Mouse (Mus musculus) common myeloid progenitor, adult 5-6 weeks (primary cell): ENCODE measurements around the gene A930033H14Rik. TPM values are rescaled to one million over a fixed set of nuclear protein-coding genes. Genes with fewer than 3 reads are reported as not detected.

Experiments
- ATAC-seq: replicated peaks from 2 replicates; pipeline ENCODE4 v1.8.0; 2016; ENCODE audit warnings: low read depth, mild to moderate bottlenecking, moderate TSS enrichment, inconsistent platforms; ENCODE audit not compliant: poor library complexity, severe bottlenecking
- total RNA-seq: library from RNA; stranded (forward); fragments of 200-1000, 187-1606 nt; gene quantifications from 2 replicates; pipeline ENCODE4 v1.2.3, GENCODE M21; 2017

The A930033H14Rik gene
- total RNA-seq, 1 experiment from 2014 or later: 1.3 TPM

DNA sequence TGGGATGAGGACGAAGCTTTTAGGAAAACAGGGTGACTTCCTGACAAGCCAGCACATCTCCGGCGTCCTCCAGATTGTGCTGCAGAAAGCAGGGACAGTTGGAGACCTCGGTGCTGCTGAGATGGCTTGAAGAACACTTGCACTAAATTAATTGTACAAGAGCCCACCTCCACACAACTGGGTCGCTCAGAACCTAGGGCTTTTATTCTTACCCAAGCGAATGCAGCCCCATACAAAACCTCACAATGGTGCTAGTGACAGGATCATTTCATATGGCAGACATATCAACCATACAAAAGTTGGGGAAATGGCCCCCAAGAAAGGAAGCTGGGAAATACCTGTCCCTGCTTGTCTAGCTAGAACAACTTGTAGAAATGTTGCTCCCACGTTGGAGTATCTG is 5.4 kb downstream of the A930033H14Rik start:
- no peak for ATAC-seq

DNA sequence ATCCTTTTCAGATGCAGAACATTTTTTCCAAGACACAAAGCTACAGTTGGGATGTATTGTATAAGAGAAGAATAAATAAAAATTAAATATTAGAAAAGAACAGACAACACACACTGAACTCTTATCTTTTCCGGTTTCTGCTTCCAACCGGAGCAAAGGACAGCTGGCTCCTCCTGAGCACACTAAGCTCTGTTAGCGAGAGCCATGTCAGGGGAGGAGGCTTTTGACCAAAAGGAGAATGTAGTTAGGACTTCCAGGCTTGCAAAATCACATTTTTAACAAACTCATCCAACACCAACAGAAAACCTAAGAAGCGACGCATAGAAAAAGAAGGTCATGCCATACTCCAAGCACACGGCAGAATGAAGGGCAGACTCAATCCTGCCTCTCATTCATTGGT is 6.8 kb downstream of the A930033H14Rik start:
- no peak for ATAC-seq

DNA sequence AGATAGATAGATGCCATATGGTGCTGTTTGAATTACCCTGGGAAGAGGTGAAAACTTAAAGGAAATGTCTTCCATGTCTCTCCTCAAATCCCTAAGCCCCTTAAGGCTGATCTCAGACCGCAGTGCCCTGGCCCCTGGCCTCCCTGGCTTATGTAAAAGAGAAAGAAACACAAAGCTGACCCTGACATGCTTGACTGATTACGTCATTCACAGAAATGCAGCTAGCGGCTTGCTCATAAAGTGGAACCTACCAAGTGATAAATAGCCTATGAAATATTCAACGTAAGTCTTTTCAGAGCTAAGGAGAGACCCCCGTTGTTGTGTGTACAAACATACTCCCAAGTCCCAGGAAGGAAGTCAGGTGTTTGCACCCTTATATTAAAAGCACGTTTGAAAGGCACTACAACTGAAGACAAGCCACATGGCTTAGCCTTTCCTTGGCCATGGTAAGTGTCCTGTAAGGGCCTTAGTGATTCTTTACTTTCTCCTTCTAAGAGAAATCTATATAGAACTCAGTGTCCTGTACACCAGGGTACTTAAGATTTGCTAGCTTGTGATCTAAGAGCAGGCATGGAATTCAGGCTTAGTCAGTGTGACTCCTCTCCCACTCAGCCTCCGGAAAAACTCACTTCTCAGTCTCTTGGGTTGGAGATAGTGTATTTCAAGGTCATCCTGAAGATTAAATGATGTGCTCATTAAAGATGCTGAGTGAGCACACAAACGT is 8.1 kb downstream of the A930033H14Rik start:
- ATAC-seq: no peak

DNA sequence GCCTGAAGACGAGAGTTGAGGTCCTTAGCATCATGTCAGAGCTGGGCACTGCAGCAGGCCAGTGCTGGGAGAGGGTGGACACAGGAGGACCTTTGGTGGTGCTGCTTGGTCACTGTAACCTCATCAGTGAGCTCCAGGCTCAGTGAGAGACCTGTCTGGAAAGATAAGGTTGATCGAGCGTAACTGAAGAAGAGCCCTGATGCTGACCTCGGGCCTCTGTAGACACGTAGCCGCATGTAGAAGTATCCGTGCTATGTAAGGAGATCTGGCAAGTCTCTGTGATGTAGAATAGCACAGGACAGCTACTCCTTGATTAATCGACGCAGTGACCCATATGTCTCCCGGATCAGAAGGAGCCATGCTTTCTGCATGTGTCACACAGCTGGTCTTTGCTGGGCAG is 19.2 kb downstream of the A930033H14Rik start:
- no peak for ATAC-seq

DNA sequence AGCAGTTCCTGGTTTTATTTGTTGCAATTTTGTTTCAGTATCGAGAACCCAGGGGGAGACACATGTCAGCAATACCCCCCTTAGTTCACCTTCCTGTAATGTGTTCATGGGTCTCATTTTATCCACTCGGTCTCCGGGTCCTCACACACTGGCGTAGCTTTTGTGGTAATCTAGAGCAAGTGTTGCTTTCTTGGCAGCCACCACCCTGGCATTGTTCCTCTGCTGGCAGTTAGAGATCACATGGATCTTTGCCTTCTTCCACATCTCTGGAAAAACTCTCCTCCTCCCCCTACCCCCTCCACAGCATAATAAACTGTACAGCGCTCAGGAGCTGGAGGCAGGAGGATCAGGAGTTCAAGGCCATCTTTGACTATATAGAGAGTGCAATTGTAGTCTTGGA is 20.6 kb downstream of the A930033H14Rik start:
- no peak for ATAC-seq

DNA sequence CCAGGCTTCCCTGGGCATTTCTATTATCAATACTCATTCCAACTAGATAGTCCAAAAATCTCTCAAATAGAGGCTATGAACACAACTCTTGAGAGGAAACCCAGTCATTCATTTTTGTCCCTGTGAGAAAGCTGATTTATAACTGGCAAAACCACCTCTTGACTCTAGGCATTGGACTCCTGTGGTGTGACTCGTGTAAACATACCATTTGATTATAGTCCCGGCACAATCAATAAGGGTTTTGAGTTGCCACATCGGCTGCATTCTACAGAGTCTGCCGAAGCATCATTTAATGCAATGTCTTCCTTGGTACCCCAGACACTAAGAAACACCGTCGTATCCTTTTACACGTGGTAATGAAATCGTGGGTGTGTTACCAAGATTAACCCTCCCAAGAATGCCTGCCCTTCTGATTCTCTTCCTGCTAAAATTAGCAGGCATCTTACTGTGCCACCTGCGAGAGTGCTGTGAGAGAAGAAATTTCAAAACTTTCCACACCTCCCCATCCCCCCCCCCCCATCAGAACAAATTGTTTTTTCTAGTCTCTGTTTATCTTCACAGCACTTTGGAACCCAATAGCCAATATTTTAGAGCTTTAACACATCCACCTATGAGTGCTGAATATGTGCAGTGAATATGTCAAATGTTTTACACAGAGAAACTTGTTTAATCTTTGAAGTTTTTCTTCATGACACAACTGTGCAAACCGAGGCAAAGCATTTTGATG is 22.3 kb downstream of the A930033H14Rik start:
- ATAC-seq: no peak

DNA sequence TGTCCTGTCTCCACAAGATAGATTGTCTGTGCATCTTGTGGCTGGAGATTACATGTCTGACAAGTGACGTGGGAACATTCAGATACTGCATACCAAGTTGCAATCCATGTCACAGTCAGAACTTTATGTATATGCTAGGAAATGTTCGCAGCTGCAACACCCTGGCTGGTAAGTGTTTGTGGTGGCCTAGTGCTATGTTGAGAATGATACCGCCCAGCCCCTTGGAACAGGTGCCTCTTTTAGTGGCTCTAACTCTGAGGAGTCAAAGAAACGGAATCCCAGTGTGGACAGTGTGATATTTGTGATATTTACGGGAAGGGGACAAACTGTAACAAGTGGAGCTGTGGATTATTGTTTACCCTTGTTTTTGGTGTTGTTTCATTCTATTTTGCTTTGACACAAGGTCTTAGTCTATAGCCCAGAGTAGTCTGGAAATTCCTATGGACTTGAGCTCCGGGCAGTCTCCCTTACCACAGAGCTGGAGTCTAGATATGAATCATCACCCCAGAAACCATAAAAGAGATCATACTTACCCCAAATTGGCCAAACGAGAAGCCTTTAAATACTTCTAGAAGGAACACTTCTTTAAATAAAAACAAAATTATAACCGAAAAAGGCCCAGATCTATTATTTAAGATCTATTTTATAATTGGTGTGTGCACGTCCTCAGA is 25.0 kb downstream of the A930033H14Rik start:
- ATAC-seq: no peak

DNA sequence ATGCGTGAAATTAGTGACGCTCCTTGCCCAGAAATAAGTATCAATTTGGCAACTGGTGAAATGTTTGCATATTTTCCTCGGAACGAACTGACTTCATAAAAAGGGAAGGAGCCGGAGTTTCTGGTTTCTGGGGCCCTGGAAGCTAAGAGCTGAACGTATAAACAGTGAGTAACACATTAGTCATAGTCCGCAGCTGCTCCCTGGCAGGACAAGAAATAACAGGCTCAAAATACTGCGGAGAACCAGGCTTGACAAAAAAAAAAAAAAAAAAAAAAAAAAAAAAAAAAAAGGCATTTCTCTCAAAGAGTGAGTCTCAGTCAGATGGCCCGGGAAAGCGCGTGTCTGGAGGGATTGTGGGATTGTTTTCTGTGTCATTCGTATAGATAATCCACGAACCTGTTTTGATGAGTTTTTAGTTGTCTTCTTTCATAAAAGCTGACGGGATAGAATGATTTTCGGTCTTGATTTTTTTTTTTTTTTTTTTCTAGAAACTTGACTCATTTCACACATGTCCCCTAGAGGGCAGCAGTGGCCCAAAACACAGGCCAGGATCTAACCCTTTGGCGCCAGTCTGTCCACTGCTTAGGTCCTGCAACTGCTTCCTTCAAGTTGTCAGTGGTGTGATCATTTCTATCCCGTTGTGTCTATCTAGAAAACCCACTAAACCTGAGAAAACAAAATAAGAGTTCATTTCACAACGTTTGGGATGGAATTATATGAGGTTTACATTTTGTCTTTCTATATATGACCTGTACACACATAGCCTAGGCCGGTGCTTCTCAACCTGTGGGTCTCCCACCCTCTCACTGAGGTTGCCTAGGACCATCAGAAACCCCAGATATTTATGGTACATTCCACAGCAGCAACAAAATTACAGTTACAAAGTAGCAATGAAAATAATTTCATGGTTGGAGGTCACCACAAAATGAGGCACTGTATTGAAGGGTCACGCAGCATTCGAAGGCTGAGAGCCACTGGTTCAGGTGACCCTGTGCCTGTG is 26.7 kb downstream of the A930033H14Rik start:
- ATAC-seq: peak; percentile 93

DNA sequence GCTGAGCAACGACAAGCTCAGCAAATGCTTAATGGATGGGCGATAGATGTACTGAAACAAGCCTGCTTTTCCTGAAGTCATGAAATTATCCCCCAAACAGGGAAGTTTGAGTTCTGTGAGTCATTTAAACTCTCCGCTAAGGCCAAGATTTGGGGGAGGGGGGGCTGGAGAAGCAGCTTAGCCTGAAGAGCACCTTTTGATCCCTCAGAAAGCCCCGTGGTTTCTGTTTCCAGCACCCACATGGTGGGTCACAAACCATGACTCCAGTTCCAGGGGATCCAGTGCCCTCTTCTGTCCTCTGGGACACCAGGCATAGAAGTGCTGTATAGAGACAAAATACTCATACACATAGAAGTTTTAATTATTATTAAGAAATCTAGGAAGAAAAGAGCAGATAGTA is 27.5 kb downstream of the A930033H14Rik start:
- ATAC-seq: peak; percentile 6; the same call in 1 of the 2 replicates

DNA sequence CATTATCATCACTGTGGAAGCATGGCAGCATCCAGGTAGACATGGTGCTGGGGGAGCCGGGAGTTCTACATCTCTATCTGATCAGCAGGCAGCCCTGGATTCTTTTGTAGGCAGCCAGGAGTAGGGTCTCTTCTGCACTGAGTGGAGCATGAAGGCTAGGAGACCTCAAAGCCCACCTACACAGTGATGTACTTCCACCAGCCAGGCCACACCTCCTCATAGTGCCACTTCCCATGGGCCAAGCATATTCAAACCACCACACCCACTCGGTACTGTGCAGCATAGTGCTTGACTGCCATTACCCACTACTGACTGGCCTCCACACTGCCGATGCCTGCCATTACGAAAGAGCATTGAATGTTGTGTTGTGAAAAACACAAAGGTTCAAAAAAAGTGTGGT is 28.0 kb downstream of the A930033H14Rik start:
- no peak for ATAC-seq

DNA sequence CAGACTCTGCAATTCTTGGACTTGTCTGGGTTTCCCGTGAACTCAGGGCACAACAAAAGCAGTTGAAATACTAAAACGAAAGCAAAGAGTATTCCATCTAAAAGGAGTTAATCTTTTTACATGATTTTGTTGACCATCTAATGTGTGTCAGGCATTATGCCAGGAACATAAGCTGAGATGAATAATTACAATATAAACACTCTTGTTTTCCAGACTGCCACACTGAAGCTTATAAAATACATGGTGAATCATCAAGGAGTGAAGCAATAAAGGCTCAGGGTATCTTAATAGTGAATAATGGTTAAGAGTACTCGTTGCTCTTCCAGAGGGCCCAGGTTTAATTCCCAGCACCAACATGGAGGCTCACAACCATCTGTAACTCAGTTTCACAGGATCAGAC is 31.9 kb downstream of the A930033H14Rik start:
- no peak for ATAC-seq

DNA sequence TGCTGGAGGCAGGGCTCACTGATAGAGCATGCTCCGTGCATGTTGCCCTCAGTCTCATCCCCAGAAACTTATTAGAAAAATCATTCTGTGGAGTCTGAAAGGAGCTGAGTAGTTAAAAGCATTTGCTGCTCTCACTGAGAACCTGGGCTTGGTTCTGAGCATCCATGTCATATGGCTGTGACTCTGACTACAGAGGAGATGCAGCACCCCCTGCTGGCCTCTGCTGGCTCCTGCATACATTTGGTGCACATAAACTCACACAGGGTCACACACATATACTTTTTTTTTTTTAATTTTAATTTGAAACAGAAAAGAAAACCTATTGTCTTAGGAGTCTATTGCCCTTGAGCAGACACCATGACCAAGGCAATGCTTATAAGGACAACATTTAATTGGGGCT is 33.6 kb downstream of the A930033H14Rik start:
- ATAC-seq: no peak

DNA sequence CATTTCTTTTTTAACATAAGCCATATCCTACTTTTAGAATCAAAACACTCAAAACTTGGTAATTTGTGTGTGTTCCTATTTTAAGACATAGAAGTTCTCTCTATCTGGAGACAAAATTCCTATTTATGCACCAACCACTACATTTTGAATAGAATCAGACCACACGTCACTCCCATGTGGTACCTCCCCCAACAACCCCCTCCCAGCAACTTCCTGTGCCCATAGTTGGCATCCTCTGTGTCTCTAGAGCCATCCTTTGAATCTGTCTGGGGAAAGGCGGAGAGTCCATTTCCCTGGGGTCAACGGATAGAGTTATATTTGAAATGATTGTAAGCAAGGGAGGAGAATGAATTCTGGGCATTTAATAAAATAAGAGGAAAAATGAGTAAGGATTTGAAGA is 36.8 kb downstream of the A930033H14Rik start:
- ATAC-seq: no peak

DNA sequence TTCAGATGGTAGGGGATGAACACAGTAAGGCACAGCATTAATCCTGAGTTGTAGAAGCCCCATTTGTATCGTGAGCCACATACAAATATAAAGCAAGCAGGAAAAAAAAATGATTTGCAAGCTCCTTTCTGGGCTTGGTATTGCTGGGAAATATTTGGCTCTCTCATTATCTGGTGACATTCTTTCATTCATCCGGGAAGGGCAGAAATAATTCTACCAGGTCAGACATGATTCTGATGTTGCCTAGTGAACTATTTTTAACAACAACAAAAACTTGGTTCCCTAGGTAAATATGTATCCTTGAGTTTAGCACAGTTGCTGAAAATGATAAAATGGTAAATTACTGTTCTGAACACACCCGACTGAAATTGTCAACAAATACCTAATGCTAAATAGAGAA is 40.5 kb downstream of the A930033H14Rik start:
- no peak for ATAC-seq

DNA sequence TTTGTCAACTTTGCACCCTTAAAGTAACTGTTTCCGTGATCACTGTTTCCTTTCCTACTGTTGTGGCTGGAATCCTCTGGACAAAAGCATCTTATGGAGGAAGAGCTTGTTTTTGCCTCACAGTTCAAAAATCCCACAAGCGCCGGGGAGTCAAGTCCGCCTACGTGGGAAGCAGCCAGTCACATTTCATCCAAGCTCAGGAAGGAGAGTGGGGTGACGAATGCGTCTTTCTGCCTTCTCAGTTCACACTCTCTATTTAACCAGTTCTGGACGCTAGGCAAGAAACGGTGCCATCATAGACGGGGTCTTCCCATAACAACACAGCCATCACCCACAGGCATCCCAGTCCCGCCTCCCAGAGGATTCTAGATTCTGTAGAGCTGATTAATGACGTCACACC is 46.4 kb downstream of the A930033H14Rik start:
- no peak for ATAC-seq

DNA sequence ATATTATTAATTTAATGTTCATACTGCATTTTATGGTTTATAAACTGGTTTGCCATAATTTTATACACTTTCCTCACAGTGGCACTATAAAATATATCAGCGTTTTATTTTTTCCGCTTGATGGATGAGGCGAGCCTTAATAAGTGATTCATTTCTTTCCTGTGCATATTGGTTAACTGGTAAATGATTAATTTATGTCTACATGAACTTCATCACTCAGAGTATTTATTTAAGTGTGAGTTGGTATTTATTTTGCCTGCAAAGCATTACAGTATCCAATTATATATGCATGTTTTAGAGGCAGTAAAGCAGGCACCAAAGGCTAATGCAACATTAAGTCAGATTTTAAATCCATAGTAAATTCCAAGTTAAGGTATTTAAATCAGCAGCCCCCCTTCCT is 47.1 kb downstream of the A930033H14Rik start:
- no peak for ATAC-seq

DNA sequence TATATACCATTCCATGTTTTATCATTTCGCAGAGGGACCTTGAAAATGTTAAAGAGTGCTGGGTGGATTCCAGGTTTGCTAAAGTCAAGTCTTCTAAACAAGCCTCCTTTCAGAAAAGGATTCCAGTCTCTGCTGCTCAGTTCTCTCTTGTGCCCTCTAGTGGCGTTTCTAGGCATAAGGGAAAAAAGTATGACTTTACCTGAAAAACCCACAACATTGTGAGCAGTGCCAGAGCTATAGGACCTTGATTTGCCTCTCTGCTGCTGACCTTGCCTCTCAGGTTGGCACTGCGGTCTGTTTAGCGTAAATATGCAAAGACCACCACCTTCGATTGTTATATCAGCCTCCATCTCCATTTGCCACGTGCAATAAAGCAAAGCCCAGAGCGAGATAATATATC is 47.8 kb downstream of the A930033H14Rik start:
- ATAC-seq: peak; percentile 69; the same call in 1 of the 2 replicates

DNA sequence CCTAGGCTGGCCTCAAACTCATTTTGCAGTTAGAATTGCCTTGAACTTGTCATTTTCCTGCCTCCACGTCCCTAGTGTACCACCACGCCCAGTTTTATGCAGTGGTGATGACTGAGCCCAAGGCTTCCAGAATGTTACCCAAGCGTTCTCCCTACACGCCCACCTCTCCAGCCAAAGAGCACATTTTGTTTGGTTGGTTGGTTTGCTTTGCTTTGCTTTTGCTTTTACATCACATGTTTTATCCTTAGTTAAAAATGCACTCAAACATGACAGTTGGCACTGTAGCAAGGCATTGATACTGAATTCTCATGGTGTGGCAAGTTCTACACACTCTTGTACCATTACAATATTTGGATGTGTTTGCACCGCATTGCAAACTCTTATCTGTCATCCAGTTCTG is 49.7 kb downstream of the A930033H14Rik start:
- ATAC-seq: no peak

DNA sequence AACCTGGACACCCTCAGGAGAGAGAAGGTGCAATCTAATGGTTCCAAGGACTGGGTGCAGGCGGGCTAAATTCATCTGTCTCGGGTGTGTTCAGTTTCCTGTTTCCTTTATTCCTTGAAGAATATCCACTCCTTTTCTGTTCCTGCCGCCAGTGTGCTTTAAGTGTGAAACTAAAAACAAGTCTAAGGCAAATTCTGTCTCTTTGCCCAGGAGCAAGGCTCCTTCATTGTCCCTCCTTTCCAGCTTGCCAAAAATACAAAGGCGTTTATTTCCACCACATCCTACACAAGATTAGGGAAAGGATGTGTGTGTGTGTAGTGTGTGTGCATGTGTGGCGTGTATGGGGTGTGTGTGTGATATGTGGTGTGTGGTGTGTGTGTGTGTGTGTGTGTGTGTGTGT is 50.3 kb downstream of the A930033H14Rik start:
- ATAC-seq: no peak

DNA sequence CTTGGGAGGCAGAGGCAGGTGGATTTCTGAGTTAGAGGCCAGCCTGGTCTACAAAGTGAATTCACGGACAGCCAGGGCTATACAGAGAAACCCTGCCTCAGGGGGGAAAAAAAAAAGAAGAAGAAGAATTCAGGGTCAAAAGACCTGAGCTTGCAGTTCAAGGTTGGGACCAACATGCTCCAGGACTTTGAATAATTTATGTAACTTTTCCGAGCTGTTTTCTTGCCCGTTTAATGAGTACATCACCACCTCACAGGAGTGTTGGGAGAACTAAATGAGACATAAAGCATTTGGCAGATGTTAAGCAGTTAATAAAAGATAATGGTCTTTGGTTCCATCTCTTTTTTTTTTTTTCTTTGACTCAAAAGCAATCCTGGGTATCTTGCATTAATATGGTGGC is 51.4 kb downstream of the A930033H14Rik start:
- no peak for ATAC-seq
